Mouse (Mus musculus): ENCODE measurements at regions not wholly inside any gene's neighbourhood (a gene's known extent, or its start where the extent isn't known, plus 50 kb on each side); places are given as distances from the start of the nearest gene placed in this dataset.

- Histone ChIP-seq H3K9ac (ENCODE audit: low read depth, low read length) (no peak overlapping the region), H3K4me2 (ENCODE audit: low read length) (no peak overlapping the region), H3K9me3 (replicated peaks; ENCODE audit: control insufficient read depth, low read length, poor library complexity, severe bottlenecking) (no peaks in the 10 kb centered on the region), H3K27me3 (ENCODE audit: control insufficient read depth, insufficient read depth, low read depth, low read length) (no peaks in the 10 kb centered on the region), H3K36me3 (ENCODE audit: control insufficient read depth, insufficient read depth, low read length) (no peaks in the 10 kb centered on the region), H3K27ac (ENCODE audit: low read length) (no peak overlapping the region), H3K4me3 (ENCODE audit: low read depth, low read length) (no peak overlapping the region), H3K4me1 (ENCODE audit: control insufficient read depth, insufficient read depth, low read length) (no peaks in the 10 kb centered on the region)
- ATAC-seq, result no peak
- 85% methylated on average over 2 of the region's 2 CpGs for WGBS
These were observed 1238.7 kb upstream of the Gm7489 start for GRCm38 (mm10) chr15:52645961-52646360.

GRCm38 (mm10) chr15:52657916-52658315 lies 1226.8 kb upstream of the Gm7489 start:
- no peak for ATAC-seq
- H3K4me1 ChIP-seq (ENCODE audit: control insufficient read depth, insufficient read depth, low read length), result no peaks in the 10 kb centered on the region
- H3K27ac ChIP-seq (ENCODE audit: low read length), result no peak overlapping the region
- no peak overlapping the region for H3K4me3 ChIP-seq (ENCODE audit: low read depth, low read length)
- no peaks in the 10 kb centered on the region for H3K36me3 ChIP-seq (ENCODE audit: control insufficient read depth, insufficient read depth, low read length)
- H3K9me3 ChIP-seq (replicated peaks; ENCODE audit: control insufficient read depth, low read length, poor library complexity, severe bottlenecking), result no peaks in the 10 kb centered on the region
- no peak overlapping the region for H3K4me2 ChIP-seq (ENCODE audit: low read length)
- no peak overlapping the region for H3K9ac ChIP-seq (ENCODE audit: low read depth, low read length)
- H3K27me3 ChIP-seq (ENCODE audit: control insufficient read depth, insufficient read depth, low read depth, low read length), result no peaks in the 10 kb centered on the region
